Mouse (Mus musculus): ENCODE measurements around the gene Mapk6.

GRCm38 (mm10) chr9:75385218-75385974, 24.4 kb downstream of the Mapk6 start:
- no peak for TF ChIP-seq CEBPB (IDR thresholded peaks at IDR 0.05; ENCODE audit: insufficient read depth, poor library complexity, severe bottlenecking)
- TF ChIP-seq POLR2A (IDR thresholded peaks at IDR 0.05; ENCODE audit: insufficient read length, low read depth), result no peak
- TF ChIP-seq MYOG (IDR thresholded peaks at IDR 0.05; ENCODE audit: control insufficient read depth in 1 of 3, insufficient read depth in 1 of 3, insufficient read length in 2 of 3, low read depth in 2 of 3), result no peak
- TF ChIP-seq POLR2AphosphoS2 (IDR thresholded peaks at IDR 0.05; ENCODE audit: insufficient read length, low read depth), result peak; percentile 63
- TF ChIP-seq MYOD1 (IDR thresholded peaks at IDR 0.05; ENCODE audit: control insufficient read depth in 1 of 3, insufficient read length in 2 of 3, low read depth in 2 of 3), result no peak
- TF ChIP-seq USF1 (IDR thresholded peaks at IDR 0.05; ENCODE audit: low read depth), result no peak
- no peak for TF ChIP-seq TCF3 (IDR thresholded peaks at IDR 0.05; ENCODE audit: insufficient read length, low read depth)
- no peak for TF ChIP-seq REST (IDR thresholded peaks at IDR 0.05; ENCODE audit: insufficient read depth, insufficient read length)
- TF ChIP-seq MAX (IDR thresholded peaks at IDR 0.05; ENCODE audit: low read depth), result no peak
- TF ChIP-seq TCF12 (IDR thresholded peaks at IDR 0.05; ENCODE audit: insufficient read depth, poor library complexity, severe bottlenecking), result no peak
- TF ChIP-seq E2F4 (IDR thresholded peaks at IDR 0.05; ENCODE audit: insufficient read depth), result no peak
- TF ChIP-seq SRF (IDR thresholded peaks at IDR 0.05; ENCODE audit: control insufficient read depth, insufficient read length, low read depth), result no peak

Data from myocyte (in vitro differentiated cells).